ENCODE assay signal across 8 mouse cellular contexts in genomic region chr3:96558159-96558558, GRCm38 (mm10). TPM values are rescaled to one million over a fixed set of nuclear protein-coding genes. Genes with fewer than 3 reads are reported as not detected.
A peak's percentile ranks its signal among the peaks of the same experiment; 100 is the strongest.
DNase-seq lines count a peak whose midpoint lies in the region; ATAC-seq and TF ChIP-seq lines count a peak whose summit lies in the region.
"Had no signal": no experiment of that assay in that cellular context is flagged by ENCODE, and none has a peak within 500 bp of the region (broad histone marks: within the 10 kb centered on the region; RNA-seq: fewer than 3 reads in every experiment).

No protein-coding gene starts in this region.

- peak overlapping the region; percentile 68 for H3K9ac ChIP-seq in forebrain, embryonic 16.5 days (replicated peaks; ENCODE audit: low read depth, low read length)
- H3K9ac ChIP-seq in midbrain, embryonic 15.5 days = peak overlapping the region; percentile 53

- peak overlapping the region; percentile 36 for H3K4me3 ChIP-seq in C2C12 (ENCODE audit: insufficient read depth, poor library complexity, severe bottlenecking)
- peak overlapping the region; percentile 80 for H3K4me3 ChIP-seq in G1E (ENCODE audit: low read depth, low read length)
- H3K4me3 ChIP-seq in forebrain, embryonic 16.5 days (replicated peaks; ENCODE audit: low read length) = peak overlapping the region; percentile 85
- H3K4me3 ChIP-seq in midbrain, embryonic 15.5 days = peak overlapping the region; percentile 69

- no peak for ATAC-seq in G1E (ENCODE audit: extremely low read depth, insufficient number of reproducible peaks, low FRiP score, poor library complexity, severe bottlenecking)
- no peak for ATAC-seq in forebrain, embryonic 16.5 days
- ATAC-seq in midbrain, embryonic 15.5 days (replicated peaks) = peak; percentile 22; the same call in 1 of the 2 replicates

- H3ac ChIP-seq in C2C12 (ENCODE audit: control insufficient read depth, insufficient read length, low read depth) = peak overlapping the region; percentile 53

- H3K27ac ChIP-seq in forebrain, embryonic 16.5 days (ENCODE audit: low read length) = peak overlapping the region; percentile 65
- H3K27ac ChIP-seq in midbrain, embryonic 15.5 days = peak overlapping the region; percentile 55

- 1% methylated on average over 17 of the region's 17 CpGs for WGBS in forebrain, embryonic 16.5 days
- under 1% methylated on average over 17 of the region's 17 CpGs for WGBS in midbrain, embryonic 15.5 days

- peak overlapping the region; percentile 77 for H3K4me2 ChIP-seq in forebrain, embryonic 16.5 days (ENCODE audit: low read length)
- peak overlapping the region; percentile 85 for H3K4me2 ChIP-seq in midbrain, embryonic 15.5 days

- no peak for DNase-seq in G1E (ENCODE audit: low spot score)
- peak; percentile 64 for DNase-seq in kidney, postnatal 10 days
- no peak for DNase-seq in gastrocnemius, postnatal 14 days
- no peak for DNase-seq in left cerebral cortex, adult 11 months (ENCODE audit: low spot score)

- no peak for TF ChIP-seq CTCF in C2C12 (IDR thresholded peaks at IDR 0.05; ENCODE audit: control insufficient read depth, insufficient read depth, insufficient read length)
- TF ChIP-seq CTCF in G1E (IDR thresholded peaks at IDR 0.05; ENCODE audit: low read depth, low read length) = no peak

- no peaks in the 10 kb centered on the region for H3K79me2 ChIP-seq in C2C12 (ENCODE audit: control insufficient read depth, insufficient read depth)

- H3K36me3 ChIP-seq in C2C12 (ENCODE audit: control insufficient read depth, insufficient read depth) (no peaks in the 10 kb centered on the region), G1E (replicated peaks) (peaks cover 28% of the 10 kb centered on the region)
- H3K36me3 ChIP-seq in forebrain, embryonic 16.5 days (ENCODE audit: control insufficient read depth, insufficient read depth) = peaks cover 12% of the 10 kb centered on the region
- no peaks in the 10 kb centered on the region for H3K36me3 ChIP-seq in midbrain, embryonic 15.5 days (replicated peaks)

- peaks cover 56% of the 10 kb centered on the region for H3K4me1 ChIP-seq in G1E (ENCODE audit: insufficient read depth, low read depth, low read length)
- H3K4me1 ChIP-seq in forebrain, embryonic 16.5 days (replicated peaks; ENCODE audit: control insufficient read depth, insufficient read depth, low read length) = peaks cover 48% of the 10 kb centered on the region
- peaks cover 49% of the 10 kb centered on the region for H3K4me1 ChIP-seq in midbrain, embryonic 15.5 days

- H3K27me3 ChIP-seq in C2C12 (ENCODE audit: control insufficient read depth, insufficient read depth, insufficient read length) (no peaks in the 10 kb centered on the region), G1E (ENCODE audit: insufficient read depth, low read length) (no peaks in the 10 kb centered on the region)
- H3K27me3 ChIP-seq in forebrain, embryonic 16.5 days (replicated peaks; ENCODE audit: control insufficient read depth, insufficient read depth, low read length) = no peaks in the 10 kb centered on the region
- no peaks in the 10 kb centered on the region for H3K27me3 ChIP-seq in midbrain, embryonic 15.5 days (replicated peaks)

- H3K9me3 ChIP-seq in G1E (replicated peaks) = no peaks in the 10 kb centered on the region
- H3K9me3 ChIP-seq in forebrain, embryonic 16.5 days (ENCODE audit: control insufficient read depth, low read length) = no peaks in the 10 kb centered on the region
- no peaks in the 10 kb centered on the region for H3K9me3 ChIP-seq in midbrain, embryonic 15.5 days

- intact Hi-C loops in gastrocnemius, postnatal 14 days (cut with DNase I; ENCODE audit: low total_unique reads) = no loop called here

- H3K79me3 ChIP-seq in C2C12 (ENCODE audit: low read depth) = no peaks in the 10 kb centered on the region

TF ChIP-seq in C2C12, 6 proteins besides CTCF, POLR2A, EP300 and RAD21:
- TF ChIP-seq MAX (IDR thresholded peaks at IDR 0.05) = no peak
- no peak for TF ChIP-seq FOSL1 (IDR thresholded peaks at IDR 0.05; ENCODE audit: insufficient read depth, low read length, poor library complexity, severe bottlenecking)
- no peak for TF ChIP-seq MYOD1 (IDR thresholded peaks at IDR 0.05; ENCODE audit: control insufficient read depth, insufficient read length, low read depth)

RNA-seq across cellular contexts. Expression of gene Txnip, which starts 0.4 kb away (rescaled TPM):
- polyA plus RNA-seq in C2C12 (2012; fragmentation: generic; extraction: Trizol) (1.2 TPM), G1E (2012) (16.1 and 19.5 TPM in 2 replicates)
- total RNA-seq in G1E (2014; fragmentation: Nextera tagmentation) (1,322 and 1,463 TPM in 2 replicates), G1E (2017) (307 and 332 TPM in 2 replicates)
- 63.4 and 75.9 TPM in 2 replicates for polyA plus RNA-seq in forebrain, embryonic 16.5 days (2015; fragmentation: Nextera tagmentation; extraction: Ambion mirVana)
- 52.0 TPM in 2 replicates for polyA plus RNA-seq in midbrain, embryonic 15.5 days (2015; fragmentation: Nextera tagmentation; extraction: Ambion mirVana)
- total RNA-seq in gastrocnemius, postnatal 14 days (2021) = 100 to 1,000 TPM; 288 to 458 TPM

RNA-seq across cellular contexts. Expression of gene Gm16253, which starts 18.6 kb away (rescaled TPM):
- polyA plus RNA-seq in C2C12 (2012; fragmentation: generic; extraction: Trizol) = 0.20 TPM
- total RNA-seq in G1E (2014; fragmentation: Nextera tagmentation) = not detected in 2 replicates
- not detected in 2 replicates for total RNA-seq in G1E (2017)
- not detected in 2 replicates for polyA plus RNA-seq in G1E (2012)
- 1.6 and 1.8 TPM in 2 replicates for polyA plus RNA-seq in forebrain, embryonic 16.5 days (2015; fragmentation: Nextera tagmentation; extraction: Ambion mirVana)
- polyA plus RNA-seq in midbrain, embryonic 15.5 days (2015; fragmentation: Nextera tagmentation; extraction: Ambion mirVana) = 1.1 and 2.1 TPM in 2 replicates
- 1 to 10 TPM; 1.2 to 1.5 TPM for total RNA-seq in gastrocnemius, postnatal 14 days (2021)
- polyA plus RNA-seq: gonadal fat pad, adult 2 months had no signal

RNA-seq across cellular contexts. Expression of gene Hfe2, which starts 33.2 kb away (rescaled TPM):
- polyA plus RNA-seq in C2C12 (2012; fragmentation: generic; extraction: Trizol) (0.23 TPM), G1E (2012) (not detected in 2 replicates)
- total RNA-seq in G1E (2014; fragmentation: Nextera tagmentation) (not detected in 2 replicates), G1E (2017) (not detected in 2 replicates)
- polyA plus RNA-seq in forebrain, embryonic 16.5 days (2015; fragmentation: Nextera tagmentation; extraction: Ambion mirVana) = 0.66 and 1.1 TPM in 2 replicates
- 1.2 and 1.4 TPM in 2 replicates for polyA plus RNA-seq in midbrain, embryonic 15.5 days (2015; fragmentation: Nextera tagmentation; extraction: Ambion mirVana)
- 100 to 1,000 TPM; 460 to 465 TPM for total RNA-seq in gastrocnemius, postnatal 14 days (2021)

RNA-seq across cellular contexts. Expression of gene Polr3gl, which starts 35.8 kb away (rescaled TPM):
- polyA plus RNA-seq in C2C12 (2012; fragmentation: generic; extraction: Trizol) (6.2 TPM), G1E (2012) (12.0 and 12.5 TPM in 2 replicates)
- total RNA-seq in G1E (2014; fragmentation: Nextera tagmentation) (40.0 and 45.7 TPM in 2 replicates), G1E (2017) (35.4 and 40.7 TPM in 2 replicates)
- 38.7 and 43.1 TPM in 2 replicates for polyA plus RNA-seq in forebrain, embryonic 16.5 days (2015; fragmentation: Nextera tagmentation; extraction: Ambion mirVana)
- polyA plus RNA-seq in midbrain, embryonic 15.5 days (2015; fragmentation: Nextera tagmentation; extraction: Ambion mirVana) = 35.7 and 36.9 TPM in 2 replicates
- total RNA-seq in gastrocnemius, postnatal 14 days (2021) = 10 to 100 TPM; 30.3 to 34.0 TPM

RNA-seq across cellular contexts. Expression of gene Ankrd34a, which starts 38.3 kb away (rescaled TPM):
- polyA plus RNA-seq in C2C12 (2012; fragmentation: generic; extraction: Trizol) = 3.7 TPM
- total RNA-seq in G1E (2014; fragmentation: Nextera tagmentation) = not detected in 2 replicates
- total RNA-seq in G1E (2017) = 0.05 TPM in 1 of 2 replicates, not detected in the other
- 0.03 and 0.04 TPM in 2 replicates for polyA plus RNA-seq in G1E (2012)
- polyA plus RNA-seq in forebrain, embryonic 16.5 days (2015; fragmentation: Nextera tagmentation; extraction: Ambion mirVana) = 16.2 and 21.9 TPM in 2 replicates
- 15.0 and 16.7 TPM in 2 replicates for polyA plus RNA-seq in midbrain, embryonic 15.5 days (2015; fragmentation: Nextera tagmentation; extraction: Ambion mirVana)
- 1 to 10 TPM in 1 of 2 experiments, under 1 TPM in 1; 0.66 to 1.9 TPM for total RNA-seq in gastrocnemius, postnatal 14 days (2021)
